Mouse (Mus musculus) Muller cell, postnatal 12 days (primary cell): ENCODE measurements around the gene Chrne.
A peak's percentile ranks its signal among the peaks of the same experiment; 100 is the strongest.

Source experiments
- DNase-seq: peaks from one replicate; pipeline ENCODE4 v3.0.0-alpha.2; 2015; ENCODE audit errors: inconsistent ontology term

The Chrne gene

DNA sequence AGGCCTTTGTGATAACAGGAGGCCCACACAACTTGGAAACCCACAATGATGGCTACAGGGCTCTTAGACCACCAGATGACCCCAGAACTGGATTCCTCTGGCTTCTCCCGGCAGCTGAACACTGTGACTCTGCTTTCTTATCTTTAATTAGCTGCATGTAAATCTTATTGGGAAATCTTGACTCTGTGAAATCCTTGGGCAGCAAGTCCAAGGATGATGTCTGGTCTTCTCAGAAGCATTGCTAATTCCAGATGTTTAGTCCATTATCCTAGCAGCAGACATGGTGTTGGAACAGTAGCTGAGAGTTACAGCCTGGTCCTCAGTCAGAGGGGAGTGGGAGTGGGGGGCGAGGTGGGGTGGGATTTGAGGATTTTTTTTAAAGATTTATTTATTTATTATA is 9.4 kb upstream of the Chrne start:
- no peak for DNase-seq

DNA sequence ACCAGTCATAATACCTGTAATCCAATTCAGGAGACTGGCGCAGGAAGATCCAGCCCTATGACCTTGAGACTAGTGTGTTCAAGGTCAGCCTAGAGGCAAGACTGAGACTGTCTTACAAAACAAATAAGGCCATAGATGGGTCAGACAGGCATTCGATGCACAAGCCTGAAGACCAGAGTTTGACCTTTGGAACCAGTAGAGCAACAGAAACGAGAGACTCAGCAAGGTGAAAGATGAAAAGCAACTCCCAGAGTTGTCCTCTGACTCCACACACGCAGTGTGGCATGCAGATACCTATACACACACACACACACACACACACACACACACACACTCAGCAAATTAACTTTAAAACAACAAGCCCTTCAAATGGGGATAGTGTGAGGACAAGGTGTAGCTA is 7.9 kb upstream of the Chrne start:
- no peak for DNase-seq

DNA sequence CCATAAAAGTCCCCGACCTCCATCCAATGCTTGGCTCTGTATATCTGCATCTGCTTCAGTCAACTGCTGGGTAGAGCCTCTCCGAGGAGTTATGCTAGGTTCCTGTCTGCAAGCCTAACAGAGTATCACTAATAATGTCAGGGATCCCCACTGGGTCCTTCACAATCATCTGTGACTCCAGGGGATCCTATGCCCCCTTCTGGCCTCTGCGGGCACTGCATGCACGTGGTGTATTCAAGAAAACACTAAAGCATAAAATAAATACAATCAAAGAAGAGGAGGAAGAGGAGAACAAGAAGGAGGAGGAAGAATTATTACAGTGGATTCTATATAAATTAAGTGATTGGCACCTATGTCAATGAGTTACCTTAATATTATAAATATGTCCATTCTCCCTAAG is 6.5 kb upstream of the Chrne start:
- peak; percentile 39 for DNase-seq

DNA sequence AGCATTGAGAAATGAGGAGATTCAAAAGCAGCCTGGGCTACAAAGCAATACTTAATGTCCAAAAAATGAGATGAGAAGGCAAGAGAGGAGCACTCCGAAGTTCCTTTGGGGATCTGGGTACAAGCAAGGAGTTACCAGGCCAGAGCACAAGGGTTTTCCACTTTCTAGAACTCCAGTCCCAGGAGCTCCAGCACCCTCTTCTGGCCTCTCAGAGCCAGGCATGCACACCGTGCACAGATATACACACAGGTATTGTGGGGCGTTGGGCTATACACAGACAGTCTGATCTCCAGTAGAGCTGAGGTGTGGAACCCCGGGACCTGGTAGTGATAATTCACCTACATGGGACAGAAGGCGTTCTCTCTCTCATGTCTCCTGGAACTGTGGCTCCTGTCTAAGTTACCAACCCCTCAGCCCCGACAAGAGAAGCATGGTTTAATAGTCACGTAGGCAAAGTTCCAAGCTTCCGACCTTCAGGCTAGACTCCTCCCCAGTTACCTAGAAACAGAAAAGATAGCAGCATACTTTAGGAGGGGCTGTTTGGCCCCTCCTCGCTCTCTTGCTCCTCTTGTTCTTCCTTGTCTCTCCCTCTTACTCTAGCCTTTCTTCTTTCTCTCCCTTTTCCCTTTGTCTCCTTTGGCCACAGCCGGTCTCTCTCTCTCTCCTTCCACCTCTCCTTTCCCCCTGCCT is 4.2 kb upstream of the Chrne start:
- no peak for DNase-seq

DNA sequence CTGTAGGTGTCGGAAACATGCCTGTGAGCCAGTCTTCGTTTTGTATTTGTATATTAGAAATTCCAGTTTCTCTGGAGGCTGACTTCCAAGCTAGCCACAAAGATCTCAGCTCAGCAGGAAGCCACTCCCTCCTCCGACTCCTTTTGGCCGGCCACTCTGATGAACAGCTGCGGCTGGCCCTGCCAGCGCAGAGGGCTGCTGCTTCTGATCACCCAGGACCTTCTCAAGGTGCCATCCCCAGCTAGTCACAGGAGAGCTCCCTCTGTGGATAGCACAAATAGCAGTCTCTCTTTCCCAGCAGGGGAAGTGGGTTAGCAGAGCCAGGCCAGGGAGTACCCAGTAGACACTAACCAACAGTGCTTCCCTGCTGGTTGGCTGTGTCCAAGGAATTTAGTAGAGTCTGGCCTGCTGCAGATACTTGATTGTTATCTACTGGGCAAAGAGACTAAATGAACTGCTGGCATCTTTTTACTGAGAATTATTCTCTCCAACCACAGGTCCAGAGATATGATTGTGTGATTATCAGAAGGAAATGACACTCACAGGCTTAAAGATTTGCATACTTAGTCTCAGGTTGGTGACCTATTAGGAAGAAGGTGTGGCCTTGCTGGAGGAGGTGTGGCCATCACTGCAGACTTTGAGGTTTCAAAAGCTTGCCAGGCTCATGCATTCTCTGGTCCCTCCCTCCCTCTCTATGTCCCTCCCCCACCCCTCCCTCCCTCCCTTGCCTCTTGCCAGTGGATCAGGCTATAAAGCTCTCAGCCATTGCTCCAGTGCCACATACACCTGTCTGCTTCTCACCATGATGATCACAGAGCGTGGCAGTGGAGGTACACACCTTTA is 3.2 kb upstream of the Chrne start:
- DNase-seq, result peak; percentile 82

DNA sequence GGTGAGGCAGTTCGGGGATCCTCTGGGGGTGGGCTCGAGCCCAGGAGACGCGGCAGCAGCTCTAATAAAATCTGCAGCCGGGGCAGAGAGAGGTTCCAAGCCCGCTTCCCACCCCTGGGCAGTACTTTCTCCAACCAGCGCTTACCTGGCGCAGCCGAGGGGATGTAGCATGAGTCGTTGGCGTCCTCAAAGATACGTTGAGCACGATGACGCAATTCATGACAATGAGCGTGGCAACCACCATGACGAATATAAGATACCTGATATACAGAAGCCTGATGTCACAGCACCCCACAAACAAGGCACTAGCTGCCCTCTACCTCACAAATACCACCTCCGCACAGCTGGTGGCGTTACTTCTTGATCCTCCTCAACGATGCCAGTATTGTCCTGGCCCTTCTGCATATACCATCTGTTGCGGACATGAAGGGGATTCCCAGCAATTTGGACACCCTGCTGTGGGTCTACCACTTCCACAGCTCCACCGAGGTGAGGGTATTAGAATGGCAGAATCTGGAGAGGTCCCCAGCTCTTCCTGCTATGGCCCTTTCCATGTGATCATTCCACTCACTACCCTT is 3.4 kb downstream of the Chrne start, which contains the start of gene 4930544D05Rik:
TSS of gene 4930544D05Rik (plus strand) at position 333 of the 578 bp plus-strand sequence.
- no peak for DNase-seq

DNA sequence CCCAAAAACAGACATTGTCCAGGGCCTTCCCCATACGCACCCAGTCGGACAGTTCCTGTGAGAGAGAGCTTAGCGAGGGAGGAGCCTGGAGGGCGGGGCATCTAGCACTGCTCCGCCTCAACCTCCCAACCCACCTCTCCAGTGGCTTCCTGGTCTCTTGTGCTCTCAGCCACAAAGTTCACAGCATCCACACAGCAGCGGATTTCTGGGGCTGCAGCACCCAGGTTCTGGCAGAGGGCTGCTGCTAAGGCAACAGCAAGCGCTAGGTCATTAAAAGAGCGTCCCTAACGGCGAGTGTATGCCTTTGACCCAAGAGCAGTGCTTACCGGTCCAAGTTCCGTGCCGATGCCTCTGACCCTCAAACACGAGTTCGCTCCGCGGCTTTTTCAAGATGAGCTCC is 3.9 kb downstream of the Chrne start:
- DNase-seq, result peak; percentile 68

DNA sequence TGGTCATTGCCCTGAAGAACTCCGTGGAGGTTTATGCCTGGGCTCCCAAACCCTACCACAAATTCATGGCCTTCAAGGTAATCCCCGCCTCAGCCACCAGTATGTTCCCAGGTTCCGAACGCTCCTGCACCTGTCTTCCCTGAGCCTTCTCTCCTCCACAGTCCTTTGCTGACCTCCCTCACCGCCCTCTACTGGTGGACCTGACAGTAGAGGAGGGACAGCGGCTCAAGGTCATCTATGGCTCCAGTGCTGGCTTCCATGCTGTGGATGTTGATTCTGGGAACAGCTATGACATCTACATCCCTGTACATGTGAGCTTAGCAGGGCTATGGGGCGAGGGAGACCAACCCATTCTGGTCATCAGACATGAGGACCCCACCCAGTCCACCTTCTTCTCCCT is 6.5 kb downstream of the Chrne start:
- DNase-seq, result no peak

DNA sequence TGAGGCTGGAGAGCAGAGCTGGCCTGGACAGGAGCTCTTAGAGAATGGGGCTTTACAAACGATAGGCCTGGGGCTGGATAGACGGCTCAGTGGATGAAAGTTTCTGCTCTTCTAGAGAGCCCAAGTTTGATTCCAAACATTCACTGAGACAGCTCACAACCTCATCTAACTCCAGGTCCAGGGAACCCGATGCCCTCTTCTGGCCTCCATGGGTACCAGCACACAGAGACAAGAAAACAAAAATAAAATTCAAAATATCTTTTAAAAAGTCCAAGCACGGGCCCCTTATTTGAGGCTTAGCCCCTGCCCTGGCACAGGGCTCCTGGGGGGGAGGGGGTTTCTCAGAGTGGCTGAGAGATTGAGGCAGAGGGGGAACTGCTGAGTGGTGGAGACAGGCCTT is 8.3 kb downstream of the Chrne start:
- no peak for DNase-seq

DNA sequence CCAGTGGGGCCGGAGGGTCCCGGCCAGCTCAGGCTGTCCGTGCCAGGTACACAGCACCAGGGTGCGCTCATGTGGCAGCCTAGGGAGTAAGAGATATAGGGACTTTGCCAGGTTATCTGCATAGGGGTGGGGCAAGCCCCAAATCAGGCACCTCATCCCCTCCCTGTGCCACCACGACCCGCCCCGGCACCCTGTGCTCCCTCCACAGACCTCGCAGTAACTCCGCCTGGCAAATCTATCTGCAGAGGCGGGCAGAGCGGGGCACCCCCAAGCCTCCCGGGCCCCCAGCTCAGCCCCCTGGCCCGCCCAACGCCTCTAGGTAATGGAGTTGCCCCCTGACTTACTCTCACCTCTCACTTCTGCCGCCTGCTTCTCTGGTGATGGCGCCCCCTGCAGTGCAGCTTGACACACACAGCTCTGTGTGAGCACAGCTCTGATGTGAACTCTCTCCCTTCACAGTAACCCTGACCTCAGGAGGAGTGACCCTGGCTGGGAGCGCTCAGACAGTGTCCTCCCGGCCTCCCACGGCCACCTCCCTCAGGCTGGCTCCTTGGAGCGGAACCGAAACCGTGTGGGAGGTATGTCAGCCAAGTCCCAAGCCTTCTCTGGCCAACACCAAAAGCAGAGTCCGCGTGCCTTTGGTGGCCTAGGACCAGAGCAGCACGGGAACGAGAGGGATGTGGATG is 10.5 kb downstream of the Chrne start:
- DNase-seq, result no peak

DNA sequence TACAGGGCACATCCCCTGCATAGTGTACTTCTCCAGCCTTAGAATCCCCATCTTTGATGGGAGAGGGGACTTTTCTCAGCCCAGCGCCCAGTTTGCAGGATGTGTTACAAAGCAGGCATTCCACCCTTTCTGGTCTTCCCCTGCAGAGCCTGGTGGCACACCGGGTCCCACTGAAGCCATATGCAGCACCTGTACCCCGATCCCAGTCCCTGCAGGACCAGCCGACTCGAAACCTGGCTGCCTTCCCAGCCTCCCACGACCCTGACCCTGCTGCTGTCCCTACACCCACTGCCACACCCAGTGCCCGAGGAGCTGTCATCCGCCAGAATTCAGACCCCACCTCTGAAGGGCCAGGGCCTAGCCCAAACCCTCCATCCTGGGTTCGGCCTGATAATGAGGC is 11.4 kb downstream of the Chrne start:
- DNase-seq, result no peak

DNA sequence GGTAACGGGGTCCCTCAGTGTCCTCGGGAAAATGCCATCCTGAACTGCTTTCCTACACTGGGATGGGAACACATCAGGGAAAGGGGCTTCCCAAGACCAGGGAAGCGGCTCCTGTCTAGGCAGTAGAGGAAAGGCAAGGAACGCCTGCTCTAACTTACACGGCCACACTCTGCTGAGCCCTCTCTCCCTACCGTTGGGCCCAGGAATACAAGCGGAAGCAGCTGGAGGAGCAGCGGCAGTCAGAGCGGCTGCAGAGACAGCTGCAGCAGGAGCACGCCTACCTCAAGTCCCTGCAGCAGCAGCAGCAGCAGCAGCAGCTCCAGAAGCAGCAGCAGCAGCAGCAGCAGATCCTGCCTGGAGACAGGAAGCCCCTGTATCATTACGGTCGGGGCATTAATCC is 12.3 kb downstream of the Chrne start:
- no peak for DNase-seq

DNA sequence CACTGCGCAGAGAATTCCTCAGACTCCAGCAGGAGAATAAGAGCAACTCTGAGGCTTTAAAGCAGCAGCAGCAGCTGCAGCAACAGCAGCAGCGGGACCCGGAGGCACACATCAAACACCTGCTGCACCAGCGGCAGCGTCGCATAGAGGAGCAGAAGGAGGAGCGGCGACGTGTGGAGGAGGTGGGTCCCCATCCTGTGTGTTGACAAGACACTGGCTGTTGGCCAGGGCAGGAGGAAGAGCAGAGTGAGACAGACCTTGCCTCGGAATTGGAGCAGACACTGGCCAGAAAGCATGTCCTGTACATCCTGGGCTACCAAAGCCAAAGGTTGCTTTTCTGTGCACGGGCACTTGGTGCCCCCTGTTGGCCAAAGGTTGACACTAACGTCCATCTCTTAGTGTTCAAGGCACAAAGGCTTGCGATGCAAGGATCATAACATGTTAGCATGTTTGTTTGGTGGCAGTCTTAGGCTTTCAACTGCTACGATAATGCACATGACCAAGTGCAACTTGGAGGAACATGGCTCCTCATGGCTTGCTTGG is 13.9 kb downstream of the Chrne start:
- peak; percentile 60 for DNase-seq

DNA sequence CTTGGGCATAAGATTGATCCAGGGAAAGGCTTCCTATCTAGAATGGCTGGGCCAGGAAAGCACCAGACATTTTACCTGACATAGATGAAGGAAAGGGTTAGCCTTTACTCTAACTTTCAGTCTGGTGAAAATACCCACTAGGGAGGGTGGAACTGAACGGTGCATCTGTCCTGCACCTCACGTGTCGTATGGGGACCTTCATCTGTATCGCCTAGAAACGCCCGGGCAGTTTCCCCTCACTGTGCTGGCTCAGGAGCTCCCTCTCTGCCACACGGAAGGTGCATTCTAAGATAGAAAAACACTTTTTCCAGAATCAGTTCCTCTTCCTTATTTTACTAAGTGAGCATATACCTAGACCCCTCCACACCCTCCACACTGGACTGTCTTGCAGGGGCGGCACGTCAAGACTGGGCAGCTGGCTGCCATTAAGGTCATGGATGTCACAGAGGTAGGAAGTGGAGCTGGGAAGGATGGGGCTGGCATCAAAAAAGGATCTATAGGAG is 20.5 kb downstream of the Chrne start:
- no peak for DNase-seq

DNA sequence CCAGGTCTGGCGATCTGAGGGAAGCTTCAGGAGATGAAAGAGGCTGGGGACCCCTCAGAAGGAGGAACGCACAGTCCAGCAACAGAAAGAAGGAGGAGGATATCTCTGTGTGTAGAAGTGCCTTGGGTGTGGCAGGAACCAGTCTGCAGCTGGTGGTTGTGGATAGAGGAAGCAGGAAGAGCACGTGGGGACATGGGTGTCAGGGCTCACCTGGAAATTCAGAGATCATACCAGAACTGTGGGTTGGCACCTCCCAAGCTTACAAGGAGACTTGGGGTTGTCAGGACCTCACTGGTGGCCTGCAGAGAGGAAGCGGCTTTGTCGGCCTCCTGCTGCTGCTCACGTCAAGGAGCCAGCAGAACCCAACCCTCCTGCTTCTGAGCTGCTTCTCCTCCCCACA is 21.7 kb downstream of the Chrne start:
- DNase-seq, result no peak

DNA sequence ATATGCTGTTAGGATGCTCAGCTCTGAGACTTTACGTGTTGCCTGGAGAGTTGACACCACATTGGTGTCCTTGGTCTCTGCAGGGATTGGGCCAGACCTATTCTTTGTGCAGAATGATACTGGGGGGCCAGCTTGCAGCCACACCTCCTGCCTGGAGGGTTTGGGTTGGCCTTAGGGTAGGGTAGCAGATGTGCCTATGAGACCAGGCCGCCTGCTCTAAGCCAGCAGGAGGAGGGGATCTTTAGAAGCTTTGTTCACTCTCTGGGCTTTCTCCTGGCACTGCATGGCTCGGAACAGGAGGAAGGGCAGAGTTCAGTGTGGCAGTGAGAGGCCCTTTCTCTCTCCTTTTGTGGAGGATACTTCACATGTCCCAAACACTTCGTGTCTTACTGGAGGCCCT is 22.9 kb downstream of the Chrne start:
- DNase-seq, result no peak

DNA sequence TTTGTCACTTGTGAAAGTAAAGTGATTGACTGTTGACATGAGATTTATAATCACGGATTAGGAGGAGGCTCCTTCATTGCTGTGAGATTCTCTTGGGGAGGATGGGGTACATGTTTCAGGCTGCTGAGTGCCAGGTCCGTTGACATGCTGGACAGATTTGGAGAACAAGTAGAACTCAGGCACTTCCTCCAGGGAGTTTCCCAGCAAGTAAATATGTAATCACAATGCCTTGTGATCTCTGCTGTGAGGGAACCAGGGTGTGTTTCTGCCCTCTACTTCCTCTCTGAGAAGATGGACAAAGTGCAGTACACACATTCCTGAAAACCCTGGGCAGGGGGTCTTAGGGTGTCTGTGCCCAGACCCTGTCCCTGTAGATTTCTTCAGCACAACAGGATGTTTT is 23.4 kb downstream of the Chrne start:
- DNase-seq, result no peak

DNA sequence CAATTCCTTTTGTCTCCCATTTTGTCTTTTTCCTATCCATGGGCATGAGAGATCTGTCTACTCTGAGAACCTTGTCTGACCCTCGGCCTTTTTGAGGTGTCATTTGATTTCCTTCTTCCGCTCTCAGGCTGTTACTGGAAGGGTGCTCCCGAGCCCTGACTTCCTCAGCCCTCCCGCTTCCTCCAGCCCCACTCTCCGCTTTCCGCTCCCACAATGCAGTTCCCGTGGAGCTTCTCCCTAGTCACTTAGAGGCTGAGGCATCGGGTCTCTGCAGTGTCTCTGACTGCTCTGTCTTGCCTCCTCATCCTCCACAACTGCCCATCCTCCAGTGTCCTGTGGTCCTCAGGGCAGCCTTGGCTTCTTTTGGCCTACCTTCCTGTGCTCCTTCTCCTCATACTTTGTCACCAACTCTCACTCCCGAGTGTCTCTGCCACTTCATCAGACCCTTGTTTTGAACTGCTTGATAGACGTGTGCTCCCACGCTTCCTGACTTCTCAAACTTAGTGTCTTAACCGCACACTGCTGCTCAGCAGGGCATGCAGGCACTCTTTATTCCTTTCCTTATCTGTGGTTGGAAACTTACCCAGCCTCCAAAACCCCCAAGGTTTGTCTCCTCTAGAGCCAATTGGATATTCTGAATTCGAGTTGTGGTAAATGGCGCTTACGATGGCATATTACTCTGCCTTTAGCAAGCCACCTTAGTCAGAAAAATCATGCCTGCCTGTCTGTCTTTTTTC is 24.6 kb downstream of the Chrne start:
- no peak for DNase-seq

DNA sequence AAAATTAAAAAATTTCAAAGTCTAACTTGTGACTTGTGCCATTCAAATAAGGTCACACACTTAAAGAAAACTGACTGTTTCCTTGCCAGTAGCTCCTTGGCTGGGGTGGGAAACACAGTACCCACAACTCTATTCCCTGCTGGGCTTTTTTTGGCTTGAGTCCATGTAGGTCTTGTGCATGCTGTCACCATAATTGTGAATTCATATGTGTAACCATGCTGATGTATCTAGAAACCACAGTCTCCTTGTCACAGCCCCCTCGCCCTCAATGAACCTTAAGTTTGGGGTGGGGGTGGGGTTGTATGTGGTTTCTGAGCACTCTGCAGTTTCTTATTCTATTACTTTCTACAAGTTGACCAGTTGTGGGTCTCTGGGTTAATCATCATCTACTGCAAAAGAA is 27.3 kb downstream of the Chrne start:
- DNase-seq, result no peak

DNA sequence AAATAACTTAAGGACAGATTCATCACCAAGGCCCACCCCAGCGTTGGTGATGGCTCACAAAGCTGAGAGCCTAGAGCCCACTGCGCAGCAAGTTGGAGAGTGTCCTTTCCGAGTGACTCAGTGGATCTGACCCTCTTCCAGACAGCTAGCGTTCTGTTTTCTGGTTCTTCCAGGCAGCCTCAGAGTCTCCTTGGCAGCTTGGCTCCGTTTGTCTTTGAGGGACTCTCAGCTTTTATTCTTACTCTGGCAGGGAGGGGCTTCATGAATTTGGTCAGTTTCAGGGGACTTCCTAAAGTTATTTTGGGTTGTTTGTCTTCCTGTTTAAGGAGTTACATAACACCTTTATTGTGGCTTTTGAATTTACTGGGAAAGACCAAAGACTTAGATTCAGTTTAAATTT is 32.1 kb downstream of the Chrne start:
- no peak for DNase-seq

DNA sequence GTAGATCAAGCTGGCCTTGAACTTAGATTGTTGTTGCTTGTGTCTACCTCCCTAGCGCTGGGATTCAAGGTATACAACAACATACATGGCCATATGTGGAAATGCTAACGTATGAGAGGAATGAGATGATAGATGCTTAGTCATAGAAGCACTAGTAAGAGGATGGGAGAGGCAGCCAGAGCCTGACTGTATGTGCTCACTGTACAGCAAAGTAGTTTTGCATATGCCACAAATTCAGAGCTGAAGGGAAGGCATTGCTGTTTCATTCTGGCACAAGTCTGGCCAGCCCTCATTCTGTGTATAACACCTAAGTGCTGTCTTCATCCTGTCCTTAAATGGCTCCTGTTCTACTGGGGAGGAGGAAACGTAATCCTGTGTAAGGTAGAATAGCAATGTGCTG is 32.8 kb downstream of the Chrne start:
- DNase-seq, result no peak
